Mouse (Mus musculus) stomach, embryonic 14.5 days (tissue): ENCODE data around the gene Gmcl1. TPM values are rescaled to one million over a fixed set of nuclear protein-coding genes. Genes with fewer than 3 reads are reported as not detected.
A peak's percentile ranks its signal among the peaks of the same experiment; 100 is the strongest.

Source experiments
- ATAC-seq: fragments of 200-750 bp; cut with Nextera tagmentation; 2 replicates; pipeline ENCODE4 v1.8.0; 2017; ENCODE audit warnings: low read depth, moderate TSS enrichment; ENCODE audit not compliant: insufficient number of reproducible peaks, insufficient read depth, low FRiP score
- H3K27ac ChIP-seq: fragments of 300-500 bp; sonication (generic); 2 replicates; pipeline ENCODE4 v1.5.1; 2014; ENCODE audit warnings: mild to moderate bottlenecking, low read length, moderate library complexity, mixed read lengths
- H3K27me3 ChIP-seq: fragments of 300-500 bp; sonication (generic); 2 replicates; pipeline ENCODE4 v1.6.1; 2014; ENCODE audit warnings: low read length, control low read depth, mixed read lengths; ENCODE audit not compliant: control insufficient read depth, insufficient read depth
- H3K36me3 ChIP-seq: fragments of 300-500 bp; sonication (generic); 2 replicates; pipeline ENCODE4 v1.6.1; 2014; ENCODE audit warnings: mild to moderate bottlenecking, control low read depth, low read length, moderate library complexity, mixed read lengths; ENCODE audit not compliant: control insufficient read depth, insufficient read depth
- H3K4me1 ChIP-seq: fragments of 300-500 bp; sonication (generic); 2 replicates; pipeline ENCODE4 v1.6.1; 2014; ENCODE audit warnings: low read length, control low read depth, mixed read lengths; ENCODE audit not compliant: control insufficient read depth, insufficient read depth
- H3K4me2 ChIP-seq: fragments of 300-500 bp; sonication (generic); replicated peaks from 2 replicates; pipeline ENCODE4 v1.6.1; 2014; ENCODE audit warnings: low read depth, low read length, control low read depth
- H3K4me3 ChIP-seq: fragments of 300-500 bp; sonication (generic); 2 replicates; pipeline ENCODE4 v1.5.1; 2014; ENCODE audit warnings: low read depth, low read length, control low read depth
- H3K9ac ChIP-seq: fragments of 300-500 bp; sonication (generic); replicated peaks from 2 replicates; pipeline ENCODE4 v1.6.1; 2014; ENCODE audit warnings: low read depth, mild to moderate bottlenecking, control low read depth, low read length, moderate library complexity, mixed read lengths
- H3K9me3 ChIP-seq: fragments of 300-500 bp; sonication (generic); 2 replicates; pipeline ENCODE4 v1.6.1; 2016; ENCODE audit warnings: low read depth, low read length, control low read depth; ENCODE audit not compliant: control insufficient read depth
- WGBS: fragments of 180-500 bp; shearing (Covaris S2); extraction: QIAGEN DNeasy Blood & Tissue Kit; methylation state at CpG from one replicate; pipeline ENCODE4 v1.1.7; 2014; 5-methylcytosine and 5-hydroxymethylcytosine counted together
- polyA plus RNA-seq: library from polyadenylated mRNA; unstranded; fragments of >200 nt; fragmentation: Nextera tagmentation; extraction: Ambion mirVana; gene quantifications from 2 replicates; pipeline ENCODE4 v1.2.1, GENCODE M21; 2014

Gmcl1 gene
- polyA plus RNA-seq, result 30.9 and 39.8 TPM in 2 replicates

GRCm38 (mm10) chr6:86733183-86733876 lies at the start of gene Gmcl1:
Gene Gmcl1, minus strand, starts transcription at chr6:86733383.
- H3K36me3 ChIP-seq, result no peaks in the 10 kb centered on the region
- H3K9me3 ChIP-seq, result no peaks in the 10 kb centered on the region
- H3K27me3 ChIP-seq, result no peaks in the 10 kb centered on the region
- H3K4me2 ChIP-seq, result peak within 1 kb of the TSS; percentile 96
- 0 out of 2 replicates have a peak, but pooled peaks cover 5% of the 10 kb centered on the region for H3K4me1 ChIP-seq
- peak within 1 kb of the TSS; percentile 93 for H3K4me3 ChIP-seq
- ATAC-seq, result peak; percentile 96
- H3K27ac ChIP-seq, result peak within 1 kb of the TSS; percentile 77
- under 1% methylated on average over 59 of the region's 59 CpGs for WGBS
- H3K9ac ChIP-seq, result peak within 1 kb of the TSS; percentile 84

GRCm38 (mm10) chr6:86782342-86782741 lies 49.2 kb upstream of the Gmcl1 start:
- WGBS, result 72% methylated on average over 2 of the region's 3 CpGs
- no peak for ATAC-seq
- H3K9me3 ChIP-seq, result no peaks in the 10 kb centered on the region
- H3K4me1 ChIP-seq, result no peaks in the 10 kb centered on the region
- H3K4me3 ChIP-seq, result no peak overlapping the region
- no peaks in the 10 kb centered on the region for H3K27me3 ChIP-seq
- H3K36me3 ChIP-seq, result no peaks in the 10 kb centered on the region
- H3K4me2 ChIP-seq, result no peak overlapping the region
- no peak overlapping the region for H3K27ac ChIP-seq
- no peak overlapping the region for H3K9ac ChIP-seq

- Histone ChIP-seq H3K27ac (no peak overlapping the region), H3K36me3 (no peaks in the 10 kb centered on the region), H3K4me1 (no peaks in the 10 kb centered on the region), H3K4me2 (no peak overlapping the region), H3K9ac (no peak overlapping the region), H3K4me3 (no peak overlapping the region), H3K9me3 (no peaks in the 10 kb centered on the region), H3K27me3 (no peaks in the 10 kb centered on the region)
- 39% methylated on average over 2 of the region's 2 CpGs for WGBS
- ATAC-seq, result no peak
Observed at GRCm38 (mm10) chr6:86781361-86781957, 48.3 kb upstream of the Gmcl1 start.

- ATAC-seq, result no peak
- H3K27me3 ChIP-seq, result no peaks in the 10 kb centered on the region
- 88% methylated on average over 10 of the region's 10 CpGs for WGBS
Observed at GRCm38 (mm10) chr6:86778910-86779594, 45.9 kb upstream of the Gmcl1 start.

GRCm38 (mm10) chr6:86777181-86777580 lies 44.0 kb upstream of the Gmcl1 start:
- H3K4me1 ChIP-seq, result no peaks in the 10 kb centered on the region
- no peak overlapping the region for H3K4me3 ChIP-seq
- H3K9ac ChIP-seq, result no peak overlapping the region
- ATAC-seq, result no peak
- no peak overlapping the region for H3K27ac ChIP-seq
- H3K27me3 ChIP-seq, result no peaks in the 10 kb centered on the region
- H3K9me3 ChIP-seq, result no peaks in the 10 kb centered on the region
- H3K36me3 ChIP-seq, result no peaks in the 10 kb centered on the region
- WGBS, result 72% methylated on average over 3 of the region's 3 CpGs
- no peak overlapping the region for H3K4me2 ChIP-seq

More at GRCm38 (mm10) chr6:86778910-86779594, 45.9 kb upstream of the Gmcl1 start:
- Histone ChIP-seq H3K36me3 (no peaks in the 10 kb centered on the region), H3K4me3 (no peak overlapping the region), H3K4me2 (no peak overlapping the region), H3K27ac (no peak overlapping the region), H3K9ac (no peak overlapping the region), H3K9me3 (no peaks in the 10 kb centered on the region), H3K4me1 (no peaks in the 10 kb centered on the region)

- Histone ChIP-seq H3K4me2 (no peak overlapping the region), H3K9me3 (no peaks in the 10 kb centered on the region), H3K27ac (no peak overlapping the region), H3K9ac (no peak overlapping the region), H3K36me3 (no peaks in the 10 kb centered on the region), H3K4me1 (no peaks in the 10 kb centered on the region), H3K4me3 (no peak overlapping the region), H3K27me3 (no peaks in the 10 kb centered on the region)
- WGBS, result 67% methylated on average over 4 of the region's 4 CpGs
- ATAC-seq, result no peak
Observed at GRCm38 (mm10) chr6:86776706-86777071, 43.5 kb upstream of the Gmcl1 start.

- Histone ChIP-seq H3K4me2 (no peak overlapping the region), H3K36me3 (no peaks in the 10 kb centered on the region), H3K27ac (no peak overlapping the region), H3K9ac (no peak overlapping the region), H3K4me3 (no peak overlapping the region), H3K4me1 (no peaks in the 10 kb centered on the region), H3K27me3 (no peaks in the 10 kb centered on the region), H3K9me3 (no peaks in the 10 kb centered on the region)
- no peak for ATAC-seq
- WGBS, result 88% methylated on average over 8 of the region's 8 CpGs
Observed at GRCm38 (mm10) chr6:86776001-86776705, 43.0 kb upstream of the Gmcl1 start.

- H3K4me3 ChIP-seq, result no peak overlapping the region
- no peaks in the 10 kb centered on the region for H3K4me1 ChIP-seq
- no peak overlapping the region for H3K27ac ChIP-seq
- H3K9ac ChIP-seq, result no peak overlapping the region
- no peaks in the 10 kb centered on the region for H3K36me3 ChIP-seq
- H3K27me3 ChIP-seq, result no peaks in the 10 kb centered on the region
- ATAC-seq, result no peak
- no peaks in the 10 kb centered on the region for H3K9me3 ChIP-seq
- 68% methylated on average over 6 of the region's 6 CpGs for WGBS
- H3K4me2 ChIP-seq, result no peak overlapping the region
Observed at GRCm38 (mm10) chr6:86774937-86775336, 41.8 kb upstream of the Gmcl1 start.
